Mouse (Mus musculus) forebrain, embryonic 11.5 days (tissue): ENCODE measurements around the gene Arl2bp. TPM values are rescaled to one million over a fixed set of nuclear protein-coding genes. Genes with fewer than 3 reads are reported as not detected.
A peak's percentile ranks its signal among the peaks of the same experiment; 100 is the strongest.

Source experiments
- ATAC-seq: fragments of 200-750 bp; cut with Nextera tagmentation; replicated peaks from 2 replicates; pipeline ENCODE4 v1.8.0; 2017; ENCODE audit warnings: moderate TSS enrichment; ENCODE audit not compliant: low FRiP score
- DNase-seq: peaks from one replicate; pipeline ENCODE4 v3.0.0-alpha.2; 2017; ENCODE audit warnings: low spot score
- H3K27ac ChIP-seq: fragments of 300-500 bp; sonication (generic); 2 replicates; pipeline ENCODE4 v1.5.1; 2014; ENCODE audit warnings: low read depth, low read length
- H3K27me3 ChIP-seq: fragments of 300-500 bp; sonication (generic); 2 replicates; pipeline ENCODE4 v1.6.1; 2014; ENCODE audit warnings: mild to moderate bottlenecking, low read length, mixed read lengths; ENCODE audit not compliant: control insufficient read depth, insufficient read depth
- H3K36me3 ChIP-seq: fragments of 300-500 bp; sonication (generic); 2 replicates; pipeline ENCODE4 v1.6.1; 2014; ENCODE audit warnings: mild to moderate bottlenecking, low read length, moderate library complexity, mixed read lengths; ENCODE audit not compliant: control insufficient read depth, insufficient read depth
- H3K4me1 ChIP-seq: fragments of 300-500 bp; sonication (generic); replicated peaks from 2 replicates; pipeline ENCODE4 v1.6.1; 2014; ENCODE audit warnings: low read length, mixed read lengths; ENCODE audit not compliant: control insufficient read depth, insufficient read depth
- H3K4me2 ChIP-seq: fragments of 300-500 bp; sonication (generic); 2 replicates; pipeline ENCODE4 v1.6.1; 2014; ENCODE audit warnings: low read depth, mild to moderate bottlenecking, low read length, moderate library complexity, mixed read lengths; ENCODE audit not compliant: severe bottlenecking
- H3K4me3 ChIP-seq: fragments of 300-500 bp; sonication (generic); 2 replicates; pipeline ENCODE4 v1.5.1; 2014; ENCODE audit warnings: low read depth, low read length
- H3K9ac ChIP-seq: fragments of 300-500 bp; sonication (generic); 2 replicates; pipeline ENCODE4 v1.6.1; 2014; ENCODE audit warnings: low read length
- H3K9me3 ChIP-seq: fragments of 300-500 bp; sonication (generic); 2 replicates; pipeline ENCODE4 v1.6.1; 2016; ENCODE audit warnings: low read length, mixed read lengths; ENCODE audit not compliant: control insufficient read depth
- WGBS: fragments of 180-500 bp; shearing (Covaris S2); extraction: QIAGEN DNeasy Blood & Tissue Kit; methylation state at CpG from one replicate; pipeline ENCODE4 v1.1.7; 2014; 5-methylcytosine and 5-hydroxymethylcytosine counted together
- polyA plus RNA-seq: library from polyadenylated mRNA; unstranded; fragments of >200 nt; fragmentation: Nextera tagmentation; extraction: Ambion mirVana; gene quantifications from 2 replicates; pipeline ENCODE4 v1.2.1, GENCODE M21; 2014

The Arl2bp gene
- polyA plus RNA-seq, 1 experiment from 2014 or later, result 89.1 TPM

DNA sequence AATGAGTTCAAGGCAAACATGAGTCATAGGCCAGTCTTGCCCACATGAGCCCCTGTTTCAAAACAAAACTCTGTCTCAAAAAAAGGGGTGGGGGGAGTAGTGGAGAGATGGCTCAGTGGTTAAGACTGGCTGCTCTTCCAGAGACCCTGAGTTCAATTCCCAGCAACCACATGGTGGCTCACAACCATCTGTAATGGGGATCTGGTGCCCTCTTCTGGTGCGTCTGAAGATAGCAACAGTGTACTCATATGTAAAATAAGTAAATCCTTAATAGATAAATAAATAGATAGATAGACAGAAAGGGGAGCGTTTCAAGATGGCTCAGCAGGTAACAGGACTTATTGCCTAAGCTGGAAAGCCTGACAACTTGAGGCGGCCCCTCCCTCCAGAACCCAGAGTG, 14.0 kb downstream of the Arl2bp start:
- no peak for ATAC-seq
- no peak overlapping the region for H3K4me3 ChIP-seq
- H3K4me1 ChIP-seq, result no peaks in the 10 kb centered on the region
- H3K9me3 ChIP-seq, result no peaks in the 10 kb centered on the region; the same call in 1 of the 2 replicates
- H3K9ac ChIP-seq, result no peak overlapping the region
- H3K36me3 ChIP-seq, result no peaks in the 10 kb centered on the region
- no peak for DNase-seq
- H3K4me2 ChIP-seq, result no peak overlapping the region
- no peak overlapping the region for H3K27ac ChIP-seq
- no peaks in the 10 kb centered on the region for H3K27me3 ChIP-seq
- 91% methylated on average over 3 of the region's 3 CpGs for WGBS

DNA sequence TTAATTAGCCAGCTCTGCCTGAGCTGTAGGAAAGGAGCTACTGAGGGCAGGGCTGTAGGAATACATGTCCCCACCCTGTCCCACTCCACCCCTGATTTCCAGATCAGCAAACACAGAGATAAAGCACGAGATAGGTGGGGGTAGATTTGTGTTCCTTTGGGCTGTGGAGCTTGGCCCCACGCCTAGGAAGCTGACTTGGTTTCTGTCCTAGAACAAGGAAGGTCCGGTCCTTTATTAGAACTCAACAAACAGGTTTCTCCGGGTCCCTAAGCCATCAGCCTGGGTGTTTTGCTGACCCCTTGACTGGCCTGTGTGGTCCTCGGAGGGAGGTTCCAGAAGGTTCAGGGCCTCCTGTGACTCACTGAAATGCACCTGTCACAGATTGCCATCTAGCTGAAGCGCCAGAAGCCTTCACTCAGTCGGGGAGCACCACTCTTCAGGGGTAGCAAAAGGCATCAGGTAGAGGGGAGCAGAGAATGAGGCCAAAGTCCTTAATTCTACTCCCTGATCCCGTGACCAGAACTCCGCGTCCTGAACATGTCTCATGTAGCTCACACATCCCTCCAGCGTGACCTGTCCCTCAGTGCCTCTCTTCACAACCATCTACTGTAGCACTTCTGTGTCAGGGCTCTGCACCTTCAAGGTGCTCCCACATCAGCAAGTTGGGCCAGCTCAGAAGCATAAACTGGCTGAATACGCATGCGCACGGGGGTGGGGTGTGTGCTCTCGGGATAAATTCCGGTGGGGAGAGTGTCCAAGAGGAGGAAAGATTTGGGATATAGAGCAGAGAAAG, 16.5 kb downstream of the Arl2bp start:
- Histone ChIP-seq H3K4me2 (no peak overlapping the region), H3K27ac (no peak overlapping the region), H3K4me3 (no peak overlapping the region), H3K9ac (no peak overlapping the region), H3K4me1 (no peaks in the 10 kb centered on the region), H3K36me3 (no peaks in the 10 kb centered on the region), H3K9me3 (no peaks in the 10 kb centered on the region; the same call in 1 of the 2 replicates), H3K27me3 (no peaks in the 10 kb centered on the region)
- WGBS, result 83% methylated on average over 16 of the region's 16 CpGs
- ATAC-seq, result no peak
- no peak for DNase-seq

DNA sequence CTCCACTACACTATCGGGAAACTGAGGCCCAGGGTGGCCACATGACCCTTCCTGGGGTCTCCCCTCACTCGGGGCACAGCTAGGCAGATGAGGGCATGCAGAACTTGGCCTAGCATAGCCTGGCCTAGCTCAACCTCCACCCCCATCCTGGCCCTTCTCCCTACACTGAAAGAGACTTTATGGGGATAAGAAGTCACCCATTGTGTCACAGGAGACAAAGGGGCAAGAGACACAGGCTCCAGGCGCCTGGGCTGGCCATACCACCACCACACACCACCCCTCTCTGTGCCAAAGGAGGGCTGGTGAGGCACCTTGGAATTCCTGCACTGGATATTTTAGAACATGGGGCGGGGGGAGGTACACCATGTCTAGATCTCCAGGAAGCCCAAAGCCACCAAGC, 17.9 kb downstream of the Arl2bp start:
- Histone ChIP-seq H3K27me3 (no peaks in the 10 kb centered on the region), H3K36me3 (no peaks in the 10 kb centered on the region), H3K9ac (no peak overlapping the region), H3K4me3 (no peak overlapping the region), H3K4me1 (no peaks in the 10 kb centered on the region), H3K9me3 (no peaks in the 10 kb centered on the region; the same call in 1 of the 2 replicates), H3K27ac (no peak overlapping the region), H3K4me2 (no peak overlapping the region)
- no peak for ATAC-seq
- no peak for DNase-seq
- 83% methylated on average over 4 of the region's 4 CpGs for WGBS

- Histone ChIP-seq H3K4me2 (no peak overlapping the region), H3K9ac (no peak overlapping the region), H3K4me1 (no peaks in the 10 kb centered on the region), H3K9me3 (no peaks in the 10 kb centered on the region), H3K36me3 (no peaks in the 10 kb centered on the region), H3K4me3 (no peak overlapping the region), H3K27me3 (no peaks in the 10 kb centered on the region), H3K27ac (no peak overlapping the region)
- ATAC-seq, result no peak
- WGBS, result 76% methylated on average over 9 of the region's 9 CpGs
- no peak for DNase-seq
These were observed 19.6 kb downstream of the Arl2bp start for GRCm38 (mm10) chr8:94685953-94686352.

DNA sequence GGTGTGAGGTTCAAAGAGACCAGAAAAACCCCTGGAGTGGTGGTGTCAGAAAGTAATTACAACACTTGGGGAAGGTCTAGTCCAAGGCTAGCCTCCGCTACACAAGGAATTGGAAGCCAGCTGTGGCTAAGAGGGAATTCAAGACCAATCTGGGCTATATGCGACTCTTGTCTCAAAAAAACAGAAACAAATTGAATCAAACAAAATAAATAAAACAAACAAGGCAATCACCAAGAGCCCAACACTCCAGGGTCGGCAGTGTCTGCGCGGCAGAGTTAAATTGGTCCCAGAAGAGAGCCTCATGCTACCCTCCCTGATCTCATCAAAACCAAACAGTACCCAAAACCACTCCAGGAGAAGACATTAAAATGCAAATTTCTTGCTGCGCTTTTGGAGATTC, 28.3 kb downstream of the Arl2bp start:
- WGBS, result 8% methylated on average over 6 of the region's 6 CpGs
- Histone ChIP-seq H3K27ac (no peak overlapping the region), H3K4me2 (no peak overlapping the region), H3K4me1 (peaks cover 11% of the 10 kb centered on the region; the same call in 1 of the 2 replicates), H3K4me3 (no peak overlapping the region), H3K27me3 (peaks cover 41% of the 10 kb centered on the region), H3K9ac (no peak overlapping the region), H3K9me3 (no peaks in the 10 kb centered on the region), H3K36me3 (no peaks in the 10 kb centered on the region)
- DNase-seq (peak; percentile 43), ATAC-seq (no peak)

DNA sequence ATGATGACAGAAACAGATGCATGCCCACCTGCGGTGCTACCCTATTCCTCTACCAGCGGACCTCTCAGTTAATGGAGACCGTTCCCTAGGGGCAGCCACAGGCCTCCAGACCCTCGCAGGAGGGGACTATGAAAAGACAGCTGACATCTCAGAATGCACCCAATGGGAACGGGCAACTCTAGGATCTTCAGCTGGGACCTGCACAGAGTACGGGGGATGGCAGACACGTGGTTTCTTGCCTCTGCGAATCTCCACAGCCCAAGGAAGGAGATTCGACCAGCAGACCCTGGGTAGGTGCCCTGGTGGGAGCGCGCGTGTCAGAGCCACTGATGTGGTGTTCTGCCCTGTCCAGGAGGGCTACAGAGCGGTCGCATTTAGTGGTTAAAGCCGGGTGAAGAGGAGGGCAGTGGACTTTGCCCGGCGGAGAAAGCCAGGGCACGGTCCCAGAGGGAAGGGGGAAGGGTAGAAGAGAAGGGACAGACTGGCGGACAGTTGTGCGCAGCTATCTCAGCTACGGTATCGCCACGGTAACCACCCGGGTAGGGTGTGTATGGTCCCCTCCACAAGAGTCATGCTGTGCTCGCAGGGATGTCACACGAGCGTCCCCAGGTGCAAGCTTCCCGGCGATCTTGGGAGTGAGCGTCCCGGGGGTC, 29.1 kb downstream of the Arl2bp start:
- Histone ChIP-seq H3K36me3 (no peaks in the 10 kb centered on the region), H3K4me1 (peaks cover 11% of the 10 kb centered on the region; the same call in 1 of the 2 replicates), H3K4me2 (peak overlapping the region; percentile 75), H3K27ac (no peak overlapping the region), H3K27me3 (peaks cover 41% of the 10 kb centered on the region), H3K9ac (peak overlapping the region; percentile 23; the same call in 1 of the 2 replicates), H3K9me3 (no peaks in the 10 kb centered on the region), H3K4me3 (peak overlapping the region; percentile 41)
- WGBS, result under 1% methylated on average over 29 of the region's 31 CpGs
- ATAC-seq (peak; percentile 44), DNase-seq (peak; percentile 60)

DNA sequence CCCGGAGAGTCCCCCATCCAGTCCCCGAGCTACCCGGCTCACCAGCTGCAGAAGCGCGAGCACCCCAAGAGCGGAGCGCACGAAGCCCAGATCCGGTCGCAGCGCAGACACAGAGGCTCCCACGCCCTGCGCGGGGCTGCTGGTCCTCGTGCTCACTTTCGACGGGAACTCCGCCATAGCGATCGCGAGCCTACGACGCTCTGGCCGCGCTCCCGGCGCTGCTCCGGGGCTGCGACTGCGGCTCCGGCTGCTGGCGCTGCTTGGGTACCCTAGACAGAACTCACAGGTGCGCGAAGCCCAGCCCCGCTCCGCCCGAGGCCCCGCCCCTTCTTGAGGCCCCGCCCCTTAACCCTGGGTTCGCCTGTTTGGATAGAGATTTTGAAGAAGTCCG, 29.6 kb downstream of the Arl2bp start, which contains the start of gene Pllp:
Pllp (minus strand) TSS at position 285 of the 391 bp plus-strand sequence.
- no peaks in the 10 kb centered on the region for H3K36me3 ChIP-seq
- H3K4me3 ChIP-seq, result peak within 1 kb of the TSS; percentile 41
- ATAC-seq, result peak; percentile 60
- DNase-seq, result peak; percentile 71
- peak within 1 kb of the TSS; percentile 75 for H3K4me2 ChIP-seq
- H3K9ac ChIP-seq, result peak within 1 kb of the TSS; percentile 23; the same call in 1 of the 2 replicates
- under 1% methylated on average over 41 of the region's 41 CpGs for whole genome bisulfite sequencing
- H3K27me3 ChIP-seq, result peaks cover 41% of the 10 kb centered on the region
- no peaks in the 10 kb centered on the region for H3K9me3 ChIP-seq
- H3K4me1 ChIP-seq, result peaks cover 11% of the 10 kb centered on the region; the same call in 1 of the 2 replicates
- no peak within 1 kb of the TSS for H3K27ac ChIP-seq

DNA sequence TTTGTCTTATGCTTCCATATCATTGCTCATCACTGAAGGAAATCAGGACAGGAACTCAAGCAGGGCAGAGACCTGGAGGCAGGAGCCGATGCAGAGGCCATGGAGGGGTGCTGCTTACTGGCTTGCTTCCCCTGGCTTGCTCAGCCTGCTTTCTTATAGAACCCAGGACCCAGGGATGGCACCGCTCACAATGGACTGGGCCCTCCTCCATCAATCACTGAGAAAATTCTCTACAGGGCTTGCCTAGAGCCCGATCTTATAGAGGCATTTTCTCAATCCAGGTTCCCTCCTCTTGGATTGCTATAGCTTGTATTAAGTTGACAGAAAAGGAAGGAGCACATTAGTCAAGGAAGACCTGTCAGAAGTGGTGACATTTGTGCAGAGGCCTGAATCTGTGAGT, 30.2 kb downstream of the Arl2bp start:
- H3K36me3 ChIP-seq, result no peaks in the 10 kb centered on the region
- peaks cover 11% of the 10 kb centered on the region; the same call in 1 of the 2 replicates for H3K4me1 ChIP-seq
- no peak overlapping the region for H3K27ac ChIP-seq
- 52% methylated on average over 3 of the region's 3 CpGs for WGBS
- H3K4me3 ChIP-seq, result peak overlapping the region; percentile 41; the same call in 1 of the 2 replicates
- H3K9me3 ChIP-seq, result no peaks in the 10 kb centered on the region
- peaks cover 41% of the 10 kb centered on the region for H3K27me3 ChIP-seq
- no peak overlapping the region; the same call in 1 of the 2 replicates for H3K4me2 ChIP-seq
- DNase-seq (no peak), ATAC-seq (no peak)
- H3K9ac ChIP-seq, result no peak overlapping the region
